Mouse (Mus musculus) E14TG2a.4 (cell line): ENCODE measurements around the gene Pakap.

ENCODE experiments used
- H3K27me3 ChIP-seq: 2 replicates; pipeline ENCODE4 v1.6.1; 2014; ENCODE audit warnings: low read length, control low read depth; ENCODE audit not compliant: insufficient read depth
- H3K36me3 ChIP-seq: 2 replicates; pipeline ENCODE4 v1.6.1; 2014; ENCODE audit warnings: low read length, control low read depth; ENCODE audit not compliant: insufficient read depth
- H3K4me1 ChIP-seq: replicated peaks from 2 replicates; pipeline ENCODE4 v1.6.1; 2014; ENCODE audit warnings: low read depth, low read length, control low read depth
- H3K4me3 ChIP-seq: replicated peaks from 2 replicates; pipeline ENCODE4 v1.5.1; 2014; ENCODE audit warnings: mild to moderate bottlenecking, low read length
- H3K9me3 ChIP-seq: 2 replicates; pipeline ENCODE4 v1.6.1; 2014; ENCODE audit warnings: low read length, control low read depth
- CTCF ChIP-seq: conservative IDR thresholded peaks from 2 replicates; pipeline ENCODE4 v1.5.1; 2014; ENCODE audit warnings: low read length
- NANOG ChIP-seq: IDR thresholded peaks from 2 replicates; pipeline ENCODE4 v1.6.1; 2014; ENCODE audit warnings: borderline replicate concordance, low read length, mixed read lengths
- POU5F1 ChIP-seq: IDR thresholded peaks from 2 replicates; pipeline ENCODE4 v1.6.1; 2014; ENCODE audit warnings: low read length, borderline replicate concordance

Gene Pakap

DNA sequence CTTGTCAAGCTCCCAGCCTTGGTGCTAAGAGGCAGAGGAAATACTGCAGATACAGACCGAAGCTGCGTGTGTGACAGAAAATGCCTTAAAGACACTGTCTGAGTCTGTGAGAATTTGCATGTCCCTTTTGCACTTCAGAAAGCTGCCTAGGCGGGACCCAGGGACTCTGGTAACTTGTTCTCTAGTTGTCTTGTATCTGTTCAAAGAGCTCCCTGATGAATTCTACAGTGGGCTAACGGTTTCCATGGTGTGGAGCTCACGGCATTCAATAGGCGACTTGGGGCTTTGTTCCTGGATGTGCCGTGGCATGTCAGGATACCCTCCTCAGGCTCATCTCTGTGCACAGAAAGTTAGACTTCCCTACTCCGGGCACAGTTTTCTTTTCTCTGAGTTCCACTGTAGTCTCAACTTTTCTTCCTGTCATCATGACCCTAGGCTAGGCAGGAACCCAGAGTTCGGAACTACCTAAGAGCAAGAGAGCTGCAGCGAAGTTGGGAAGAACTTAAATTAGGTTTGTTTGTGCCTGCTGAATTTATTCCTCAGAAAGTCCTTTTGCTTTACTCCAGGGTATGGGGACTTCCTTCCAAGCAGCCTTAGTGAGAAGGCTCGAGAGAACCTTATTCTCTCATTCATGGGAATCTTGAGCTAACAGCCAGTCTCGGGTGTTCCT is 277.7 kb downstream of the Pakap start:
- Histone ChIP-seq H3K36me3 (peaks cover 68% of the 10 kb centered on the region), H3K4me1 (peaks cover 37% of the 10 kb centered on the region), H3K9me3 (peaks cover 98% of the 10 kb centered on the region), H3K4me3 (peak overlapping the region; percentile 57), H3K27me3 (no peaks in the 10 kb centered on the region)
- TF ChIP-seq CTCF (no peak), POU5F1 (no peak), NANOG (no peak)

DNA sequence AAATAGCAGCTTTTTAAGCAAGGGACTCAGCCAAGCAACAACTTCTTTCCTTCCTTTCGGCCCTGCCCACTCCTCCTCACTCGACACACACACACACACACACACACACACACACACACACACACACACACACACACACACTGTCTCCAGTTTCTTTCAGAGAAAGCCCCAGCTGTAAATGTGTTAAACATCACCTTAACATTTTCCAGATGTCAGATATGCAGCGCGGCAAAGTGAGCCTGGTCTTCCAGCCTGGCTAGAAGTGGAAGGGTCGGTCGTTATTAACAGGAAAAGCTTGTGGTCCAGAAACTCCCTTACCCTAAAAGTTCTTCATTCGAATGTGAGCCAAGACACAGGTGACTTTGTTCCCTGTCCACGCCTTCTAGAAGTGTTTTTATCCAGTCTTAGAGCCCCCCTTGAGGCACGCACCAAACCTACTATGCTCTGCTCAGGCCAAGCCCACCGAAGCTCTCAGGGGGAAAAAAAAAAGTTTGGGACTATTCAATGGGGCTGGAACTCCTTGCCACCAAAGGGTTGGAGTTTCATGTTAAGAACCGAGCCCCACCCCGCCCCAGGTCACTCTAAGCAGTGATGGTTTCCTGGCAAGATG is 278.5 kb downstream of the Pakap start:
- peak overlapping the region; percentile 57 for H3K4me3 ChIP-seq
- H3K4me1 ChIP-seq: peaks cover 33% of the 10 kb centered on the region
- peaks cover 76% of the 10 kb centered on the region for H3K36me3 ChIP-seq
- H3K27me3 ChIP-seq: no peaks in the 10 kb centered on the region
- TF ChIP-seq NANOG: no peak
- TF ChIP-seq POU5F1: no peak
- no peak for TF ChIP-seq CTCF
- H3K9me3 ChIP-seq: peaks cover 98% of the 10 kb centered on the region

DNA sequence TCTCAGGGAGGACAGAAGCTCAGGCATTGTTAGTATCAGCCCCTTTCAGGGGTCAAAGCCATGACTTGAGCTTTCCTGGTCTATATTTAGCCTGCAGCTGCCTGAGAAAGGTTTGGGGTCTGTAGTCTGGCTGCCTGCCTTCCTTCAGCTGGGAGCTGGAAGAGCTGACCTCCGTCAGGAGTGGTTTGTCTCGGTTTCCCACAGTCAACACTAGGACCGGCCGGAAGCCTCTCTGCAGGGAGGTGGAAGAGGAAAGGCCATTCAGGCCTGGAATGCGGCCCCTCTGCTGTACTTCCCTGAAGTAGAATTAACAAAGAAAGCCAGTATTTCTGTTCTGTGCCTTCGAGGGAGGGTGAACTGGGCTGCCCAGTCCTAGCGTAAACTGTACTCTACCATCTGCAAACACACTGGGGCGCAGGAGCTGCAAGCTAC is 279.0 kb downstream of the Pakap start:
- TF ChIP-seq POU5F1 (no peak), CTCF (no peak)
- peaks cover 98% of the 10 kb centered on the region for H3K9me3 ChIP-seq

DNA sequence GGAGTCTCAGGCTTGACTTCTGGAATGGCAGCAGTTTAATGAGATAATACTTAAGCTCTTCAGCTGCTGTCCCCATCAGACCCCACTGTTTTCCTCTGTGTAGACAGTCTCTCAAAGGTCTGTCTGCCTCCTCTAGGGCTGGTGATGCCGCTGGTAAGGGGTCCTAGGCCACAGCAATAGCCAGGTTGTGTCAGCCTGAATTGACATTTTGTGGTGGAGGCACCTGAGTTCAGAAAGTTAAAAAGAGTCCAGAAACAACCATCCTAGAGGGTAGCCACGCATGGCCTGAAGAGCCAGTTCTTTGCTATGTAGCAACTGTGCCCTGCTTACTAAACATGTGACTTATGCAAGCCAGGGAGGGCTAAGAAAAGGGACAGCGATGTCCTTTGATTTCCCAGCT is 279.7 kb downstream of the Pakap start:
- Histone ChIP-seq H3K9me3 (peaks cover 98% of the 10 kb centered on the region), H3K4me1 (peaks cover 26% of the 10 kb centered on the region), H3K4me3 (no peak overlapping the region; the same call in 1 of the 2 replicates), H3K36me3 (peaks cover 82% of the 10 kb centered on the region), H3K27me3 (no peaks in the 10 kb centered on the region)
- TF ChIP-seq NANOG (no peak), CTCF (no peak), POU5F1 (no peak)

More for the DNA sequence above, 279.0 kb downstream of the Pakap start:
- Histone ChIP-seq H3K27me3 (no peaks in the 10 kb centered on the region), H3K36me3 (peaks cover 81% of the 10 kb centered on the region), H3K4me1 (peaks cover 32% of the 10 kb centered on the region), H3K4me3 (peak overlapping the region; percentile 57)

DNA sequence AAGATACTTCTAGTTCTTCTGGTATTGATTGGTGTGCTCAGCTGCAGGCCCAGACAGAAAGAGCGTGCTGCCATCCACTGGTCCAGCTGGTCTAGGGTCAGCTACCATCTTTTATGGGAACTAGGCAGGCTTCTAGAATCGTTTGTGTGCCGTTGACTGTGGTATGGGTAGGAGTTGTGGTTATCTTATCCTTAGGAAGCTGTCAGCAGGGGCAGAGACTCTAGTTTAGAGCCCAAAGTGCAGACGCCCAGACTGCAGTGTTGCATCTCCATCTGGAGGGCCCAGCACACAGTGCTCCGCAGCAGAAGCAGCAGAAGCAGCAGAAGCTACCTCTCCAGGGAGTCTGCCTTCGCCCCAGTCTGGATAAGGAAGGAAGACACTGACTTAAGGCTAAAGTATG is 281.5 kb downstream of the Pakap start:
- TF ChIP-seq CTCF: no peak
- TF ChIP-seq NANOG: no peak
- no peak for TF ChIP-seq POU5F1
- Histone ChIP-seq H3K9me3 (peaks cover 94% of the 10 kb centered on the region), H3K4me3 (no peak overlapping the region), H3K27me3 (no peaks in the 10 kb centered on the region), H3K4me1 (peaks cover 18% of the 10 kb centered on the region), H3K36me3 (peaks cover 83% of the 10 kb centered on the region)

DNA sequence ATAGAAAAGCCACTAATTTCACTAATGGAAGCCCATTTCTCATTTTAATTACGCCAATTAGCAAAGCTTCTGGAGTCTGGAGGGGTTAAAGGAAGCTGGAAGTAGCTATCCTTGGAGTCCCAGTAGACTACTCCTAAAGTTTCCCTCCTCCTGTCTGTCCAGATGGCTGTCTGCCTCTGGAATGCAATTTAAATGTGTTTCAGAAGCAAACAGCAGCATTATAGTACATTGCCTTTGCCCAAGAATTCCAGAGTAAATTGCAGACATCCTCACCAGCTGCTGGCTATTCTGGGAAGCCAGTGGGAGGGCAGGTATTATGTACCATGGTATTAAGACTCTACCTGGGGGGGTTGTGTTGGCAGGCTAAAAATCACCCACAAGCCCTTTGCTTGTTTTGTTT is 283.8 kb downstream of the Pakap start:
- H3K4me3 ChIP-seq: 0 out of 2 replicates have a peak overlapping the region, but pooled peaks have one; percentile 4
- H3K27me3 ChIP-seq: no peaks in the 10 kb centered on the region
- H3K36me3 ChIP-seq: peaks cover 92% of the 10 kb centered on the region
- H3K9me3 ChIP-seq: peaks cover 82% of the 10 kb centered on the region
- peaks cover 30% of the 10 kb centered on the region for H3K4me1 ChIP-seq
- no peak for TF ChIP-seq POU5F1

DNA sequence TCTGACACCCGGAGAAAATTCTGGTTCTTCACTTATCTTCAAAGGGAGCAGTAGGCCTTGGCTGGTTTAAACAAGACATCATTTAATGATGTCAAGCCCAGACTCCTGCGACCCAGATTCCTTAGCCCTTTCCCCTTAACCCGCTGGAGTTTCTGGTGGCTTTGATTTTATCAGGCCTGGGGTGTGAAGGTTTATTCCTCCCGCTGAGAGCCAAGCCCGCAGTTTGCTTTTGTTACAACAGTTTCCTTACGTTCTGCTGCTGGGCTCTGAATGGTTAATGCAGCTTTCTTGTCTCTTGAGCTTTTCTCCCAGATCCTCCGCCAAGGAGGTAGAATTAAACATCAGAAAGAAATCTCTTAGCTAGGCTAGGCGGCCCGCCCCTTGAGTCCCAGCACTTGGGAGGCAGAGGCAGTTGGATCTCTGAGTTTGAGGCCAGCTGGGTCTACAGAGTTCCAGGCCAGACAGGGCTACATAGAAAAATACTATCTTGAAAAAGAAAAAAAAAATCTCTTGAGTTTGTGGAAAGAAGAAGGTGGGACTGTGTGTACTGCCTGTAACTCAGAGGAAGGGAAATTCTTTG is 284.6 kb downstream of the Pakap start:
- Histone ChIP-seq H3K27me3 (no peaks in the 10 kb centered on the region), H3K4me3 (no peak overlapping the region), H3K9me3 (peaks cover 75% of the 10 kb centered on the region), H3K4me1 (peaks cover 28% of the 10 kb centered on the region), H3K36me3 (peaks cover 92% of the 10 kb centered on the region)
- TF ChIP-seq CTCF: no peak
- TF ChIP-seq POU5F1: no peak
- TF ChIP-seq NANOG: no peak

DNA sequence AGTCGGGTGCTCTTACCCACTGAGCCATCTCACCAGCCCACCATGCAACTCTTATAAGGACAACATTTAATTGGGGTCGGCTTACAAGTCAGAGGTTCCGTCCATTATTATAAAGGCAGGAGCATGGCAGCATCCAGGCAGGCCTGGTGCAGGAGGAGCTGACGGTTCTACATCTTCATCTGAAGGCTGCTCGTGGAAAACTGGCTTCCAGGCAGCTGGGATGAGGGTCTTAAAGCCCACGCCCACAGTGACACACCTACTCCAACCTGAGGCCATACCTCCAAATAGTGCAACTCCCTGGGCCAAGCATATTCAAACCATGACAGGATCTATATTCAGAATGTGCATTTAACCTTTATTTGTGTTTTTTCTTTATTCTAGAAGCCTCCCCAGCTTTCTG is 286.2 kb downstream of the Pakap start:
- Histone ChIP-seq H3K9me3 (peaks cover 61% of the 10 kb centered on the region), H3K4me1 (peaks cover 25% of the 10 kb centered on the region; the same call in 1 of the 2 replicates), H3K36me3 (peaks cover 94% of the 10 kb centered on the region), H3K27me3 (no peaks in the 10 kb centered on the region), H3K4me3 (no peak overlapping the region)
- no peak for TF ChIP-seq CTCF
- TF ChIP-seq NANOG: no peak
- no peak for TF ChIP-seq POU5F1
